Comparison of ENCODE assay signal across 7 mouse cellular contexts in genomic region chr17:86713591-86713990, GRCm38 (mm10). TPM values are rescaled to one million over a fixed set of nuclear protein-coding genes. Genes with fewer than 3 reads are reported as not detected.
A peak's percentile ranks its signal among the peaks of the same experiment; 100 is the strongest.
DNase-seq lines count a peak whose midpoint lies in the region; ATAC-seq and TF ChIP-seq lines count a peak whose summit lies in the region.

No protein-coding gene starts in this region.

- H3K9me3 ChIP-seq in heart, embryonic 16.5 days (replicated peaks; ENCODE audit: control insufficient read depth, low read length): no peaks in the 10 kb centered on the region
- H3K9me3 ChIP-seq in lung, embryonic 14.5 days (ENCODE audit: low read depth, low read length): no peaks in the 10 kb centered on the region
- H3K9me3 ChIP-seq in neural tube, embryonic 15.5 days (replicated peaks): no peaks in the 10 kb centered on the region

- TF ChIP-seq CTCF in lung, embryonic 14.5 days (IDR thresholded peaks at IDR 0.05; ENCODE audit: low read depth): no peak

- peak; percentile 12 for DNase-seq in NIH3T3 (ENCODE audit: low read depth)
- DNase-seq in adrenal gland, postnatal 10 days: peak; percentile 43
- DNase-seq in lung, embryonic 14.5 days: peak; percentile 53
- no peak for DNase-seq in spleen, adult 12 weeks (ENCODE audit: low spot score)

- H3K4me1 ChIP-seq in heart, embryonic 16.5 days (ENCODE audit: control insufficient read depth, insufficient read depth, low read length): peaks cover 16% of the 10 kb centered on the region
- no peaks in the 10 kb centered on the region for H3K4me1 ChIP-seq in lung, embryonic 14.5 days (ENCODE audit: insufficient read depth)
- no peaks in the 10 kb centered on the region for H3K4me1 ChIP-seq in neural tube, embryonic 15.5 days

- H3K9ac ChIP-seq in heart, embryonic 16.5 days (ENCODE audit: low read length): no peak overlapping the region
- no peak overlapping the region for H3K9ac ChIP-seq in lung, embryonic 14.5 days
- H3K9ac ChIP-seq in neural tube, embryonic 15.5 days (replicated peaks): no peak overlapping the region

- H3K4me2 ChIP-seq in heart, embryonic 16.5 days (ENCODE audit: low read depth, low read length): no peak overlapping the region
- H3K4me2 ChIP-seq in lung, embryonic 14.5 days: no peak overlapping the region
- no peak overlapping the region for H3K4me2 ChIP-seq in neural tube, embryonic 15.5 days

- H3K36me3 ChIP-seq in heart, embryonic 16.5 days (ENCODE audit: control insufficient read depth, insufficient read depth): no peaks in the 10 kb centered on the region
- no peaks in the 10 kb centered on the region for H3K36me3 ChIP-seq in lung, embryonic 14.5 days (ENCODE audit: insufficient read depth)
- H3K36me3 ChIP-seq in neural tube, embryonic 15.5 days: no peaks in the 10 kb centered on the region

- no peak overlapping the region for H3K27ac ChIP-seq in heart, embryonic 16.5 days (ENCODE audit: low read length)
- H3K27ac ChIP-seq in lung, embryonic 14.5 days (ENCODE audit: low read depth): no peak overlapping the region
- no peak overlapping the region for H3K27ac ChIP-seq in neural tube, embryonic 15.5 days (replicated peaks)

- 11% methylated on average over 8 of the region's 8 CpGs for WGBS in heart, embryonic 16.5 days
- WGBS in lung, embryonic 14.5 days: 10% methylated on average over 8 of the region's 8 CpGs
- WGBS in neural tube, embryonic 15.5 days: 29% methylated on average over 8 of the region's 8 CpGs

- no peaks in the 10 kb centered on the region for H3K27me3 ChIP-seq in heart, embryonic 16.5 days (ENCODE audit: control insufficient read depth, insufficient read depth, low read length)
- no peaks in the 10 kb centered on the region for H3K27me3 ChIP-seq in lung, embryonic 14.5 days (ENCODE audit: insufficient read depth, low read length)
- H3K27me3 ChIP-seq in neural tube, embryonic 15.5 days (replicated peaks): no peaks in the 10 kb centered on the region

- H3K4me3 ChIP-seq in heart, embryonic 16.5 days (ENCODE audit: low read length): no peak overlapping the region
- no peak overlapping the region for H3K4me3 ChIP-seq in lung, embryonic 14.5 days (ENCODE audit: low read depth, low read length)
- no peak overlapping the region for H3K4me3 ChIP-seq in neural tube, embryonic 15.5 days (replicated peaks)

- peak; percentile 67; the same call in 1 of the 2 replicates for ATAC-seq in heart, embryonic 16.5 days (replicated peaks; ENCODE audit: extremely low read depth, insufficient read depth, low FRiP score)
- no peak; the same call in 1 of the 2 replicates for ATAC-seq in lung, embryonic 14.5 days (ENCODE audit: insufficient read depth)
- ATAC-seq in neural tube, embryonic 15.5 days (ENCODE audit: low FRiP score): no peak
- ATAC-seq in monocyte, adult 5-6 weeks (replicated peaks; ENCODE audit: insufficient number of reproducible peaks, low FRiP score, low TSS enrichment, poor library complexity, severe bottlenecking): no peak

RNA-seq across cellular contexts. Expression of gene Epas1, which starts 39.9 kb away (rescaled TPM):
- 100 to 1,000 TPM; 178 to 213 TPM for total RNA-seq in adrenal gland, postnatal 10 days (2021)
- polyA plus RNA-seq in heart, embryonic 16.5 days (2015; fragmentation: Nextera tagmentation; extraction: Ambion mirVana): 7.9 and 8.2 TPM in 2 replicates
- polyA plus RNA-seq in lung, embryonic 14.5 days (2014; fragmentation: Nextera tagmentation; extraction: Ambion mirVana): 13.2 and 15.7 TPM in 2 replicates
- polyA plus RNA-seq in neural tube, embryonic 15.5 days (2015; fragmentation: Nextera tagmentation; extraction: Ambion mirVana): 4.5 and 6.1 TPM in 2 replicates
- 2.8 to 3.6 TPM in 2 of 3 replicates, not detected in the other for total RNA-seq in monocyte, adult 5-6 weeks (2017)
